Mouse (Mus musculus): ENCODE results near the gene Pla2g10.

DNA sequence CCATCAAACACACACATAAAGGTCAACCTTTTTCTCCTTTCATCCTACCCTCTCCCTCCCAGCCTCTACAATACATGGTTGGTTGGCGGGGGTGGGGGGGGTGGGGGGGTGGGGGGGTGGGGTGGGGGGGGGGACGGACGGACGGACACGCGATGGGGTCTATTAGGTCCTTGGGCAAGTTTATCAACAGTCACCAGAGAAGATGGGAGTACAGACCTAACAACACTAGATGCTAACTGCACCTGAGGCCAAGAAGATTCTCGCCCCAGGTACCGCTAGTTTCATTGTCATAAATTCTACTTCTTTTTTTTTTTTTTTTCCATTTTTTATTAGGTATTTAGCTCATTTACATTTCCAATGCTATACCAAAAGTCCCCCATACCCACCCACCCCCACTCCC is 23.2 kb upstream of the Pla2g10 start:
- no peak for TF ChIP-seq CTCF (IDR thresholded peaks at IDR 0.05; ENCODE audit: low read depth)
- TF ChIP-seq EP300 (IDR thresholded peaks at IDR 0.05; ENCODE audit: low read depth): no peak

Data from liver, postnatal 0 days (tissue).